Mouse (Mus musculus): ENCODE data around the gene Ttc41. TPM values are rescaled to one million over a fixed set of nuclear protein-coding genes. Genes with fewer than 3 reads are reported as not detected.

Ttc41 gene
- polyA plus RNA-seq, 1 experiment from 2014 or later, result 2.5 TPM

Small RNA genes within 50 kb of the gene (microRNA-seq; reads per million reads assigned to microRNA genes)
- gene Gm25745, result 0.65 reads per million

Other genes starting within 250 kb of the Ttc41 start
- 33.1 and 33.6 TPM in 2 replicates for gene Syn3, start 206.9 kb upstream of the Ttc41 start, polyA plus RNA-seq (2014; fragmentation: Nextera tagmentation; extraction: Ambion mirVana)
- gene Hsp90b1, start 302 bp upstream of the Ttc41 start, polyA plus RNA-seq (2014; fragmentation: Nextera tagmentation; extraction: Ambion mirVana), result 252 and 279 TPM in 2 replicates
- gene Gm49358, start 58.2 kb downstream of the Ttc41 start, polyA plus RNA-seq (2014; fragmentation: Nextera tagmentation; extraction: Ambion mirVana), result 0.80 TPM in 1 of 2 replicates, not detected in the other
- 17.3 and 19.3 TPM in 2 replicates for gene Nt5dc3, start 73.2 kb downstream of the Ttc41 start, polyA plus RNA-seq (2014; fragmentation: Nextera tagmentation; extraction: Ambion mirVana)